Mouse (Mus musculus) hindbrain, embryonic 15.5 days (tissue): ENCODE measurements around the gene Slc34a3. TPM values are rescaled to one million over a fixed set of nuclear protein-coding genes. Genes with fewer than 3 reads are reported as not detected.

Experiments
- ATAC-seq: fragments of 200-750 bp; cut with Nextera tagmentation; 2 replicates; pipeline ENCODE4 v1.8.0; 2017; ENCODE audit warnings: low read depth, moderate number of reproducible peaks, moderate TSS enrichment; ENCODE audit not compliant: low FRiP score
- H3K27ac ChIP-seq: fragments of 300-500 bp; sonication (generic); replicated peaks from 2 replicates; pipeline ENCODE4 v1.5.1; 2015; ENCODE audit warnings: mild to moderate bottlenecking, inconsistent platforms
- H3K27me3 ChIP-seq: fragments of 300-500 bp; sonication (generic); 2 replicates; pipeline ENCODE4 v1.6.1; 2015; ENCODE audit warnings: control low read depth, inconsistent platforms
- H3K36me3 ChIP-seq: fragments of 300-500 bp; sonication (generic); 2 replicates; pipeline ENCODE4 v1.6.1; 2015; ENCODE audit warnings: control low read depth, inconsistent platforms
- H3K4me1 ChIP-seq: fragments of 300-500 bp; sonication (generic); replicated peaks from 2 replicates; pipeline ENCODE4 v1.6.1; 2015; ENCODE audit warnings: control low read depth, inconsistent platforms
- H3K4me2 ChIP-seq: fragments of 300-500 bp; sonication (generic); 2 replicates; pipeline ENCODE4 v1.6.1; 2015; ENCODE audit warnings: moderate library complexity, mild to moderate bottlenecking, inconsistent platforms
- H3K4me3 ChIP-seq: fragments of 300-500 bp; sonication (generic); 2 replicates; pipeline ENCODE4 v1.5.1; 2015; ENCODE audit warnings: mild to moderate bottlenecking, inconsistent platforms
- H3K9ac ChIP-seq: fragments of 300-500 bp; sonication (generic); 2 replicates; pipeline ENCODE4 v1.6.1; 2015; ENCODE audit warnings: inconsistent platforms
- H3K9me3 ChIP-seq: fragments of 300-500 bp; sonication (generic); 2 replicates; pipeline ENCODE4 v1.6.1; 2016; ENCODE audit warnings: control low read depth, inconsistent platforms
- WGBS: fragments of 180-500 bp; shearing (Covaris S2); methylation state at CpG from one replicate; pipeline ENCODE4 v1.1.7; 2015; 5-methylcytosine and 5-hydroxymethylcytosine counted together
- polyA plus RNA-seq: library from polyadenylated mRNA; unstranded; fragments of >200 nt; fragmentation: Nextera tagmentation; extraction: Ambion mirVana; gene quantifications from 2 replicates; pipeline ENCODE4 v1.2.1, GENCODE M21; 2015

Gene Slc34a3
- polyA plus RNA-seq, 1 experiment from 2014 or later: not detected

- Histone ChIP-seq H3K4me1 (peaks cover 37% of the 10 kb centered on the region), H3K27ac (no peak overlapping the region), H3K4me2 (0 out of 2 replicates have a peak overlapping the region, but pooled peaks have one; percentile 92), H3K36me3 (no peaks in the 10 kb centered on the region; the same call in 1 of the 2 replicates), H3K27me3 (no peaks in the 10 kb centered on the region), H3K4me3 (no peak overlapping the region), H3K9ac (no peak overlapping the region), H3K9me3 (no peaks in the 10 kb centered on the region)
- whole genome bisulfite sequencing: 90% methylated on average over 4 of the region's 4 CpGs
- ATAC-seq: no peak
Measured at GRCm38 (mm10) chr2:25244144-25244543, 10.0 kb upstream of the Slc34a3 start.

GRCm38 (mm10) chr2:25243342-25243741 is 9.2 kb upstream of the Slc34a3 start:
- Histone ChIP-seq H3K4me3 (peak overlapping the region; percentile 61), H3K27me3 (no peaks in the 10 kb centered on the region), H3K36me3 (no peaks in the 10 kb centered on the region; the same call in 1 of the 2 replicates), H3K9me3 (no peaks in the 10 kb centered on the region), H3K4me2 (peak overlapping the region; percentile 92), H3K27ac (no peak overlapping the region), H3K9ac (peak overlapping the region; percentile 81), H3K4me1 (peaks cover 37% of the 10 kb centered on the region)
- no peak for ATAC-seq
- 83% methylated on average over 8 of the region's 8 CpGs for WGBS

- Histone ChIP-seq H3K4me1 (peaks cover 37% of the 10 kb centered on the region), H3K27me3 (peaks cover 4% of the 10 kb centered on the region; the same call in 1 of the 2 replicates), H3K9ac (peak within 1 kb of the TSS; percentile 81), H3K4me3 (peak within 1 kb of the TSS; percentile 61), H3K4me2 (peak within 1 kb of the TSS; percentile 92), H3K9me3 (no peaks in the 10 kb centered on the region), H3K27ac (peak within 1 kb of the TSS; percentile 72), H3K36me3 (no peaks in the 10 kb centered on the region; the same call in 1 of the 2 replicates)
- 0% methylated on average over 40 of the region's 59 CpGs for WGBS
- peak; percentile 65 for ATAC-seq
Measured at GRCm38 (mm10) chr2:25242101-25242506, 7.9 kb upstream of the Slc34a3 start, which contains the start of the genes Rnf208 and Cysrt1. Rnf208 (plus strand) TSS chr2:25242255. Cysrt1 (minus strand) TSS chr2:25242452.

GRCm38 (mm10) chr2:25241438-25241775 is 7.2 kb upstream of the Slc34a3 start:
- Histone ChIP-seq H3K9ac (peak overlapping the region; percentile 81), H3K4me2 (peak overlapping the region; percentile 92), H3K27me3 (peaks cover 4% of the 10 kb centered on the region; the same call in 1 of the 2 replicates), H3K36me3 (no peaks in the 10 kb centered on the region; the same call in 1 of the 2 replicates), H3K4me3 (peak overlapping the region; percentile 61), H3K27ac (peak overlapping the region; percentile 72), H3K9me3 (no peaks in the 10 kb centered on the region), H3K4me1 (peaks cover 37% of the 10 kb centered on the region)
- peak; percentile 32 for ATAC-seq
- WGBS: 12% methylated on average over 6 of the region's 6 CpGs

- Histone ChIP-seq H3K9ac (peak overlapping the region; percentile 24), H3K4me3 (peak overlapping the region; percentile 61), H3K27me3 (peaks cover 4% of the 10 kb centered on the region; the same call in 1 of the 2 replicates), H3K4me2 (peak overlapping the region; percentile 92), H3K36me3 (no peaks in the 10 kb centered on the region; the same call in 1 of the 2 replicates), H3K9me3 (no peaks in the 10 kb centered on the region), H3K4me1 (peaks cover 37% of the 10 kb centered on the region), H3K27ac (peak overlapping the region; percentile 72)
- WGBS: 1% methylated on average over 29 of the region's 29 CpGs
- peak; percentile 83 for ATAC-seq
Measured at GRCm38 (mm10) chr2:25240723-25241437, 6.7 kb upstream of the Slc34a3 start.

- Histone ChIP-seq H3K27ac (peak overlapping the region; percentile 72), H3K4me2 (peak overlapping the region; percentile 92), H3K4me3 (peak overlapping the region; percentile 61), H3K9ac (no peak overlapping the region), H3K27me3 (peaks cover 4% of the 10 kb centered on the region; the same call in 1 of the 2 replicates), H3K9me3 (no peaks in the 10 kb centered on the region), H3K4me1 (peaks cover 37% of the 10 kb centered on the region), H3K36me3 (no peaks in the 10 kb centered on the region; the same call in 1 of the 2 replicates)
- WGBS: 54% methylated on average over 8 of the region's 8 CpGs
- peak; percentile 23 for ATAC-seq
Measured at GRCm38 (mm10) chr2:25240310-25240709, 6.1 kb upstream of the Slc34a3 start.

- ATAC-seq: no peak
- Histone ChIP-seq H3K9ac (no peak overlapping the region), H3K27ac (no peak overlapping the region), H3K4me2 (no peak overlapping the region), H3K9me3 (no peaks in the 10 kb centered on the region), H3K4me1 (peaks cover 37% of the 10 kb centered on the region), H3K27me3 (peaks cover 4% of the 10 kb centered on the region; the same call in 1 of the 2 replicates), H3K36me3 (no peaks in the 10 kb centered on the region), H3K4me3 (no peak overlapping the region)
- 88% methylated on average over 3 of the region's 3 CpGs for WGBS
Measured at GRCm38 (mm10) chr2:25239766-25240165, 5.6 kb upstream of the Slc34a3 start.

GRCm38 (mm10) chr2:25238106-25238505 is 3.9 kb upstream of the Slc34a3 start:
- Histone ChIP-seq H3K9ac (no peak overlapping the region), H3K27ac (no peak overlapping the region), H3K4me3 (no peak overlapping the region), H3K4me2 (no peak overlapping the region), H3K9me3 (no peaks in the 10 kb centered on the region), H3K36me3 (no peaks in the 10 kb centered on the region), H3K27me3 (peaks cover 4% of the 10 kb centered on the region; the same call in 1 of the 2 replicates), H3K4me1 (peaks cover 23% of the 10 kb centered on the region)
- no peak for ATAC-seq

- ATAC-seq: no peak
- peaks cover 4% of the 10 kb centered on the region; the same call in 1 of the 2 replicates for H3K27me3 ChIP-seq
- H3K4me3 ChIP-seq: no peak overlapping the region
- H3K9me3 ChIP-seq: no peaks in the 10 kb centered on the region
- H3K36me3 ChIP-seq: no peaks in the 10 kb centered on the region
- no peak overlapping the region for H3K27ac ChIP-seq
- peaks cover 17% of the 10 kb centered on the region for H3K4me1 ChIP-seq
- H3K9ac ChIP-seq: no peak overlapping the region
- WGBS: 74% methylated on average over 4 of the region's 4 CpGs
- H3K4me2 ChIP-seq: no peak overlapping the region
Measured at GRCm38 (mm10) chr2:25237522-25237921, 3.4 kb upstream of the Slc34a3 start.

GRCm38 (mm10) chr2:25236614-25237013 is 2.5 kb upstream of the Slc34a3 start, which contains the start of gene Rnf224:
Rnf224 (minus strand) TSS chr2:25236787.
- Histone ChIP-seq H3K9me3 (no peaks in the 10 kb centered on the region), H3K4me3 (no peak within 1 kb of the TSS), H3K27ac (no peak within 1 kb of the TSS), H3K4me2 (no peak within 1 kb of the TSS), H3K4me1 (peaks cover 15% of the 10 kb centered on the region), H3K36me3 (no peaks in the 10 kb centered on the region), H3K9ac (no peak within 1 kb of the TSS), H3K27me3 (peaks cover 4% of the 10 kb centered on the region; the same call in 1 of the 2 replicates)
- WGBS: 36% methylated on average over 8 of the region's 8 CpGs
- ATAC-seq: no peak

GRCm38 (mm10) chr2:25234551-25235220 is 522 bp upstream of the Slc34a3 start:
- Histone ChIP-seq H3K27me3 (peaks cover 4% of the 10 kb centered on the region; the same call in 1 of the 2 replicates), H3K4me2 (no peak overlapping the region), H3K4me3 (no peak overlapping the region), H3K36me3 (no peaks in the 10 kb centered on the region), H3K27ac (no peak overlapping the region), H3K9me3 (no peaks in the 10 kb centered on the region), H3K4me1 (no peaks in the 10 kb centered on the region), H3K9ac (no peak overlapping the region)
- no peak for ATAC-seq
- 73% methylated on average over 5 of the region's 5 CpGs for WGBS

- no peaks in the 10 kb centered on the region for H3K9me3 ChIP-seq
- no peak overlapping the region for H3K4me3 ChIP-seq
- H3K4me1 ChIP-seq: peaks cover 6% of the 10 kb centered on the region; the same call in 1 of the 2 replicates
- H3K36me3 ChIP-seq: no peaks in the 10 kb centered on the region
- H3K9ac ChIP-seq: no peak overlapping the region
- no peak for ATAC-seq
- H3K27ac ChIP-seq: no peak overlapping the region
- H3K4me2 ChIP-seq: no peak overlapping the region
- H3K27me3 ChIP-seq: peaks cover 4% of the 10 kb centered on the region; the same call in 1 of the 2 replicates
- WGBS: 79% methylated on average over 4 of the region's 4 CpGs
Measured at GRCm38 (mm10) chr2:25233421-25233820, 743 bp downstream of the Slc34a3 start.
